Mouse (Mus musculus) cerebellum, adult 11-12 months (tissue): ENCODE data around the gene Ccdc90b.
A peak's percentile ranks its signal among the peaks of the same experiment; 100 is the strongest.

ENCODE experiments used
- DNase-seq: peaks from one replicate; pipeline ENCODE4 v3.0.0; 2022

Ccdc90b gene

DNA sequence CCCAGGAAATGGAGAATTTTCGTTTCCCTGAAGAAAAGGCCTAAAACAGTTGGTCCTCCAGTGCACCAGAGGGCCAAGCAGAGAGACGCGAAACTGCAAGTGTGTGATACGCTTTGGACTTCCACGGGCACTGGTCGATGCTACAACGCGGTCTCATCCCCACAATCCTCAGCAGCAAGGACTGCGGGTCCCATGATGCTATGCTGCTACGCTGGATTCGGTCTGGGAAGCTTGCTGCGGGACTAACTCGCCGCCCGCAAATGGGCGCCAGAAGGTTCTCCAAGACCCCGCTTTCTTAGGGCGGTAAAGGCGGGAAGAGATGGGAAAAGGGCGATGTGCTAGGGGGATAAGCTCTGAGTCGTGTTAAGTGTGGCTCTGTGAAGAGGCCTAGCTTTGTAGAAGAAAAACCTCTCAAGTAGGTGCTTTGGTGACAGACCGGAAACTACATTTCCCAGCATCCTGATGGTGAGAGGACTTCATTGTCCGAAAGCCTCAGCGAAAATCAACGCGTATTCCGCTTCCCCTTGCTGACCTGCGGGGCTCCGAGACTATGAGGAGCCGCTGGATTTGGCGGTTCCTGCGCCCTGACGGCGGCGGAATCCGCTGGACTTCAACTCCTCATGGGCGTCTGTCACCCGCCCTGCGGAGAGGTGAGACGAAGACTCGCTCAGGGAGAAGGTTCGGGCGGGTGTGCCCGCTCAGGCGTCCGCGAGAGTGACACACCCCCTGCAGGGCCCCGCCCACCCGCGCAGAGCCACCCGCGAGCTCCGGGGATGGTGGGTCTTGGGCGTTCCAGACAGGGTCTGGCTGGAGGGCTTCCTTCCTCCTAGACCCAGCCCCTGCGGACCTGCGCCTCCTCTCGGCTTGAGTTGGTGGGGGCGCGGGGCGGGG lies at the start of gene Ccdc90b:
Gene Ccdc90b, plus strand, starts transcription at position 164 of the 891 bp plus-strand sequence.
- DNase-seq: peak; percentile 92

DNA sequence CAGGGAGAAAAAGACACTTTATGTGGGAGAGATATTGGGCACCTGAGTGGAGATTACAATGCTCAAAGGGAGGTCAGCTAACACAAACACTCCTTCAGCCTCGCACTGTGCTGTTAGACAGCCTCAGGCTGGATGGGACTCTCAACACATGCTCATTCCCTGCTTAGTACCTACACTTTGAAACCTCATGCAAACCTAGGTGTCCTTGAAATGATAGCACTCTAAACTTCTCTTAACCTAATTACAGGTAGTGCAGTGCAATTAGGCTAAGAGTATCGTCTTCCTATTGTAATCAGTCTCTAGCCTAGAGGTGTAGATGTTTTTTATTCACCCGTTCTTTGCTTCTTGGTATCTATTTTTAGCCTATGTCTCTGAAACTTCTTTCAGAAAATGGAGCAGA lies 40.6 kb upstream of the Ccdc90b start:
- no peak for DNase-seq

DNA sequence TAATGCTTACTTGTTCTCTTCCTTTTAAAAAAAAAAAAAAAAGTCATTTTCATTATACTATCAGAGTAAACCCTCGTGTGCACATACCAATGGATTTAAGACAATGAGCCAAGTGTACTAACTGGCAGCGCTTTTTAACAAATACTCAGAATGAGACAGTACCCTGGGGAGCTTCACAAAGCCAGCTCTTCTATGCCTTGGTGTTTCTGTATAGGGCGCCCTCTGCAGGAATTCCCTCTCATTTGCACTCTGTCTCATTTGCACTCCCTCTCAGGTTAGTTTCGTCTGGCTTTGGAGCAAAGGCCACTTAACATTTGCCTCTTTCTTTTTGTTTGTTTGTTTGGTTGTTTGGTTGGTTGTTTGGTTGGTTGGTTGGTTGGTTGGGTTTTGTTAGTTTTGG lies 40.1 kb upstream of the Ccdc90b start:
- peak; percentile 56 for DNase-seq

DNA sequence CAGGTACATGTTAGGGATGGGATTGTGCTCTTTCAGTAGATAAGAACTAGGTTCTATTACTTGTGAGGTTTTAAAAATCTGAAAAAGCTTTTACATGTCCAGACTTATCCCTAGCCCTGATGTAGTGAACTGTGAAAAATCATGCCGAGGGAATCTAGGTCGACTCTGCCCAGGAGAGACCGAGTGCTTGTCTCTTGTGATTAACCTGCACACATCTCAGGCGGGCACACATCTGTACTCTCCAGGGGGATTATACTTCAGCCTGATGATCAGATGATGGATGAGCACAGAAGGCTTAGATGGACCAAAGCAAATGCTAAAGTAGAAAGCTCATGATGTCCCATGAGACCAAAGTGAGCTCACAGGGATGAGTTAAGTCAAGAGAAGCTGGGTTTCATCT lies 31.7 kb upstream of the Ccdc90b start:
- DNase-seq: peak; percentile 24

DNA sequence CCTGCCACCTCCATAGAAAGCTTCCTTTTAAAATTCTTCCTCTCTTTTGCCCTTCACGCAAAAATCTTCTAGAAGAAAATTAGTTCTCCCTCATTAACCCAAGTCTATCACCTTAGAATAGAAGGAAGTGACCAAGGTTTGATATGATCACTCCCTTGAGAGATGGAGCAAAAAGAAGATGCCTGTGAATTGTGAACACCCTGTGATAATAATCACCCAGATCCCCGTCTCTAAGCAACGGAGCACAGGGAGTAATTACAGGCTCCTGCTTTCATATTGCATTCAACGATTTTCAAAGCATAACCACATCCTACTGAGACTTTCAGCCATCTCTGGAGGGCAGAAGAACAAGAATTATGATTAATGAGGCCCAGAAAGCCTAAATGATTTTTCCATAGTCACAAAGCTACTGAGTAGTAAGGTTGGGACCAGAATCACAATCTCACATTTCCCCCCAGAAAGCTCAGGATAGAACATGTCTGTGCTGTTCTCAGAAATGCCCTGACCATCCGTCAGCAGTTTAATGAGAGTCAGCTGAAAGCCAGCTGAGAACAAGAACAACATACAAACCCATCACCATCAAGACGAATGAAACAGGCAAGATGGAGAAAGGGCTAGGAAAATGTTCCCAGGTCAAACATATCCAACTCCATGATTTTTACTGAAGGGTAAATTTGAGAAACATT lies 28.5 kb upstream of the Ccdc90b start:
- no peak for DNase-seq

DNA sequence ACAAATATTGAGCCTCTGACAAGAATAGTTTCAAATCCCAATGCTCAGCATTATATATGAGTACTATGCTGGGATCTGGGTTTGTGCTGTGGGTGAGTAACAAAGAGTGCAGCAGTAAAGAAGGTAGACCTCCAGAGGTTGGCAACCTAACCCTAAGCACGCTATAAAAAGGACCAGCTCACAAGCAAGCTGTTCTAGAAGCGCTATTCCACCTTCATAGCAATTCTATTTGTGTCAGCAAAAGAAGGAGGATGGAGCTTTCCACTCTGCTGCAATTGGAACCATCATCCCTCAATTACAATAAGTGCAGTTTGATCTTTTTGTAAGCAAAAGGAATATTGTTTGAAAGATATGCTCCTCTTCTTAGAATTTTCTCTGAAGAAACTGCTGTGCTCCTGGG lies 14.2 kb upstream of the Ccdc90b start:
- no peak for DNase-seq

DNA sequence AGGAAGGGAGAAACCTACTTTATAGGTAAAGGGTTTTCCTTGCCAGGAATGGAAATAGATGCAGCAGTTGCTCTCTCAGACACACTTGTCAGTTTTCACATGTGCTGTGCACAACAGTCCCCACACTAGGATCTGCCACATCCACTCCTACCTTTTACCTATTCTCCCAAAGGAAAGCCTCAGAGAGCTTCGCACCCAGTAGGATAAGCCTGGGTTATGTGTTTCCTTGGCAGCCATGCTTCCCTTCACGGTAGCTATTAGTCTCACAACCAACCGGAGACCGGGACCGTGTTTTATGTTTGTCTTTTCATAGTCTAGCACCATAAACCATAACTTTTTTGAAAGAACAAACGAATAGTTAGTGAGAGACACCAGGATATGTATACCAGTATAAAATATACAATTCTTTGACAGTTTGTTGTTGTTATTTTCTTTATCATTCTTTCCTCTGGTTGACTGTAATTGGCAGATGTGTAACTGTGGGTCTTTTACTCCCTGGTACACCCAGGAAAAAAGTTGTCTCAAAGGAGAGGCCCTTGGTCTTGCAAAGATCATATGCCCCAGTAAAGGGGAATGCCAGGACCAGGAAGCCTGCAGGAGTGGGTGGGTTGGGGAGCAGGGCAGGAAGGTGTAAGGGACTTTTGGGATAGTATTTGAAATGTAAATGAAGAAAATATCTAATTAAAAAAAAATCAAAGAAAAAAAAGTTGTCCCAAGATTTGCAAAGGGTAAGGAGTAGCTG lies 10.5 kb upstream of the Ccdc90b start:
- DNase-seq: no peak

DNA sequence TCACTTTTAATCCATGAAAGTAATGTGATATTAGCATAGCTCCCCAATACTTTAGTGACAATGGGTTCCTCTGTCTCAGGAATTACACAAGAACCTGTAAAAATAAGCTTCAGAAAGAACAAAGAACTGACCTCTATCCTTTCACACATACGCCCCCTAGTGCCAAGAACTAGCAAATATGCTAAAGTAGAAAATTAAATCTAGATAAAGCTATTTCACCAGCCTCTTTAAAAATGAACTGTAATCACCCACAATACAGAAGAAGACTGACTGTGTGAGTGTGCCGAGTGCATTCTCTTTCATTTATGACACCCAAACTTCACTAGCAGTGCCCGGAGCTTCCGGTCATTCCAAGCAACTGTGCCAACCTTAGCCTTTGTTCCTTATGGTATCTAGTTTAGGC lies 10.0 kb upstream of the Ccdc90b start:
- DNase-seq: no peak

DNA sequence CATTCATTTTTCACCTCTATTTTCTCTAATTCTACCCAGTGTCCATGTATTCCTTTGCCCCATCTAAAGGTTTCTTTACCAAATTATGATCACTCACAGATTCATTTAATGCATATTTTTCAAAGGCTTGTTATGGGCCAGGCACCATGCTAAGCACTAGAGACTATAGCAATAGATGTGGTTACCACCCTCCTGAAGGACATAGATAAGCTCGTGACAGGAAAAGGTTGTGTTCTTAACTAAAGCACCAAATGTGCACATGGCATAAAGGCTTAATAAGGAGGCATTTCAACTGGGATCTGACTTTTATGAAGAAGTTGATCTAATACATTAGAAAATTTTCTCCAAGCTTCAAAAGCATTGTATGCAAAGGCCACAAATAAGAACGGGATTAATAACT lies 2.2 kb upstream of the Ccdc90b start:
- DNase-seq: no peak

DNA sequence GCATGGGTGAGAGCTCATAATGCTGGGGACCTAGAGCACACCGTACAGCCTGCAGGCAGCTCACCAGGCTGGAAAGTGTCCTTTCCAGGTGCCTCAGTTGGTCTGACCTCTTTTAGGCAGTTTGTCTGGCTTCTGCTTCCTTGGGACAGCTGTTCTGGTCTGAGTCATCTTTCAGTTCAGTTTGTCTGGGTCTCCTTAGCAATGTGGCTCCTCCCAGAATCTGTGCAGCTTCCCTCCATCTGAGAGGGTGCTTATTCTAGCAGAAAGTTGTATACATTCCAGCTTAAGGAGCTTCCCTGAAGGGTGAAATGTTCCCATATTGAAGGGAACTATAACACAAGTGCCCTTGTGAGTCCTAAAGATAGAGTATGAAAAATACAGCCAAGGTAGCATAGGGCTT lies 5.8 kb downstream of the Ccdc90b start:
- DNase-seq: no peak

DNA sequence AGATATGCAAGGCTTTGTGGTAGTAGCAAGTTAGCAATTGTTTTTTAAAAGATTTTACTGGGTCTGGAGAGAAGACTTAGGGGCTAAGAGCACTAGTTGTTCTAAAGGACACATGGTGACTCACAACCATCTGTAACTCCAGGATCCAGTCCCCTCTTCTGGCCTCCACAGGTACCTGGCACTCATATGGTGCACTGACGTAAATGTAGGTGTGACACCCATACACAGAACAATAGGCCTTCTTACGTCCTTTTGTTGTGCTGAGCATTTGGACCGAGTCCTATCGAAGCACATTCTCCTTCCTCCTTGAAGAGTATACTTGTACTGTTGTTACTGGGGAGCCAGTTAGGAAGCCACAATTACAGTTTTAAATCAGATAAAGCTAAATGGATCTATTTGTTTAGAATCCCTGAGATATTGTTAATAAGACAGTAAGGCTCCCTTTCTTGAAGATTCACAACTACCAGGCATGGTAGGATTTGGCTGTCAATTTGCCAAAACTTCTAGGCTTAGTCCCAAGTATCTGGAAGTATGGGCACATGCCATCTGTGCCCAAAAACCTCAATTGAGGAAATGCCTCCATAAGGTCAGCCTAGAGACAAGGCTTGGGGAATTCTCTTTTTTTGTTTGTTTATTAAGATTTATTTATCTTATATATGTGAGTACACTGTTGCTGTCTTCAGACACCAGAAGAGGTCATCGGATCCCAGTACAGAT lies 19.7 kb downstream of the Ccdc90b start:
- DNase-seq: peak; percentile 52

DNA sequence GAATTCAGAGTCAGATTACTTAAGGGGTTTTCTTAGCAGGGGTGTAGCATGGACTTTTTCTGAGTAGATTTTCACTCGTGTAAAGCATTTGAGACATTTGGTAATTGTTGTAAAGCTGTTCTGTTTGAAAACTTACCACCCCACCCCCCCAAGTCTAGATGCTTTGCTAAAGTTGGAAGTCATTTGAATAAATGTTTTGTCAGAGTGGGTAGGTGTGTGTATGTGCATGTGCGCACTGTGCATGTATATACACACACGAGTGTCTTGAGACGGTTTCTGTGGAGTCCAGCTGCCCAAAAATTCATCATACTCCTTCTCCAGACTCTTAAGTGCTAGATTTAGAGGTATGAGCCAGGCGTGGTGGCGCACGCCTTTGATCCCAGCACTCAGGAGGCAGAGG lies 22.6 kb downstream of the Ccdc90b start:
- DNase-seq: no peak

DNA sequence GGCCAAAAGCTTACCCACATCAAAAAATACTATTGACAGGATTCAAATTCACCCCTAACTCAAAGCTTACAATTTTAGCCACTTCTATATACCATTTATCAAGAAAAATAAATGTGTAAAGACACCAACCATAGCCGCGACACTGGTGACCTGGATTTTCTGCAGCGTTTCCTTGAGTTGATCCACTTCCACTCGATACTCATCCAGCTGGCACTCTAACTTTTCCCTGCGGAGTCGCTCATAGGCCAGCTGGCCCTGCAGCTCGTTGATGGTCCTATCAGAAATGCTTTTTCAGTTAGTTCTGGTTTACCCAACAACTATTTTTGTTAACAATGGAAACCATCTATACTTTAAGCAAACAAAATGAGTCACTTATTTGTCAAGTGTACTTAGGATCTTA lies 29.0 kb downstream of the Ccdc90b start:
- no peak for DNase-seq

DNA sequence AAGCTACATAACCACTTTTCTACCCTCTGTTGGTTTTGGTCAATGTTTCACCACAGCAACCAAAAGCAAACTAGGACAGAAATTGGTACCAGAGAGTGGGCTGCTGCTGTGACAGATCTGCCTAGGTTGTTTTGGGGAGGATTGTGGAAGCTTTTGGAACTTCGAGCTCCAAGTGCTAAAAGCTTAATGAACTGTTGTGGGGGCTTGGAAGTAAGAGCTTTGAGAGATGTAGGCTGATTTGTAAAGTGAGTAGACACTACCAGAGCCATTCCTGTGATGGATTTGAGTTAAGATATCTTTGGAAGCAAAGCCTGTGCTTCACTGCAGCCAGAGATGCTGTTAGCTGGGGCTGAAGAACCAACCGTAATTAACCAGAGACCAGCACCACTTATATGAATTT lies 29.9 kb downstream of the Ccdc90b start:
- DNase-seq: no peak

DNA sequence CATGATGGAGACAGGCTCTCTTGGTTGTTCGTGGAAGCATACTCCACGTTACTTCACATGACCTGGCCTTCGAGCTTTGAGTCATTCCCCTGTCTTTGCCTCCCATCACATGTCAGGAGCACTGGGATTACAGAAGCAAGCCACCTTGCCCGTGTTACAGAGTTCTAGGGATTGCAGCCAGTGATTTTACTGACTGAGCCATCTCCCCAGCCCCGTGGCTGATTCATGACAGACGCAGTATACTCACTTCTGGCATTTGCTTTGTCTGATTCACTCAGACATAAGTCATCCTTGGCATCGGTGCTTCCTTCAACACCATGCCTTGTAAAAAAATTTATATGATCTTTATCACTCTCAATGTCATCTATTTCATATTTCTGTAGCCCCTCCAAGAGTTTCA lies 44.0 kb downstream of the Ccdc90b start:
- no peak for DNase-seq

DNA sequence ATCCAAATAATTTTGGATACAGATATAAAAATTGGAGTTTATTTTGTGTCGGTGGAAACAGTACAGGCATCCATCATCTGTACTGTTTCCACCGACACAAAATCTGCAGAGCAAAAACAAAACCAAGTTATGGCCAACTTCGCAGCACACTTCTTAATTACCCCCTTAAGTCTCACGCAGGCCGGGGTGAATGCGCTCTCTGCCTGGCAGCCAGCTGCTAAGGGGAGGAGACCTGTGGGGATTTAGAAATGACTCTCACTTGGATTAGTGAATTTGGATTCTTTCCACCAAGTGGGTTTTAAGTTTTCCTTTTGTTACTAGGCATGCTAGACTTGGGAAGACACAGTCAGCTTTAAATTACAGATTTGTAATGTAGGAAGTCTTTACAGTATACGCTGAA lies 49.9 kb downstream of the Ccdc90b start:
- DNase-seq: no peak

DNA sequence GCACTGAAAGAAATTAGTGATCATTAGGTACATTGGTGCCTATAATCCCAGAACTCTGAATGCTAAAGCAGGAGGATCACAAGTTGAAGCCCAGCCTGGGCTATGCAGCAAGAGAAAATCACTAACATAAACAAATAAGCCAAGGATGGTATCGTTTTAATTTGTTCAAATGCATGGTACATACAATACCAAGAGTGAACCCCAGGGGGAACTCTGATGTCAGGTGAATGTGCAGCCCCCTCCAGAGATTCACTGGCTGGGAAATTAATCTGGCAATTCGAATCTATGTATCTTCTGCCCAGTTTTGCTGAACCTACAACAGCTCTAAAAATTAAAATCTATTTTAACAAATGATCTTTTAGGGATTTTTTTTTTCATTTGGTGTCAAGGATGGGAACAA lies 63.5 kb downstream of the Ccdc90b start:
- DNase-seq: no peak

DNA sequence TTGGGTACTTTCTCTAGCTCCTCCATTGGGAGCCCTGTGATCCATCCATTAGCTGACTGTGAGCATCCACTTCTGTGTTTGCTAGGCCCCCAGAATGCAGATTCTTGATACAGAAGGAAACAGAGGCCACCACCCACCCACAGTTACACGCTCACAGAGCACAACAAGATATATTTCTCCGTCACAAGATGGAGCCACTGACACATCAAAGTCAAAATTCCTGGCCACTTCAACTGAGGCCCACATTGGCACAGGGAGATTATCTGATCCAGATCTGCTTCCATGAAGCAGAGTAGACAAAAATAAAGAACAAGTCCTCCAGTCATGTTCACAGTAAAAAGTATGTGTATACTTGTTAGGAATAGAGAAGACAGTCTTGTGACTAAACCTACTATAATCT lies 69.2 kb downstream of the Ccdc90b start:
- peak; percentile 11 for DNase-seq
